Mouse (Mus musculus) kidney, adult 2 months (tissue): ENCODE results near the gene Serpinb12. TPM values are rescaled to one million over a fixed set of nuclear protein-coding genes. Genes with fewer than 3 reads are reported as not detected.
A peak's percentile ranks its signal among the peaks of the same experiment; 100 is the strongest.
"Not testable (repeated sequence)": the region's sequence is repeated elsewhere in the genome, so short reads cannot be mapped to it uniquely, and the experiment has no call there.

ENCODE experiments used
- DNase-seq: peaks from one replicate; pipeline ENCODE4 v3.0.0; 2021
- H3K27ac ChIP-seq: fragments of 200-500 bp; 2 replicates; pipeline ENCODE4 v1.5.1; 2012; ENCODE audit warnings: low read depth, low read length, control low read depth, inconsistent platforms; ENCODE audit not compliant: insufficient read depth
- H3K27me3 ChIP-seq: fragments of 200-500 bp; replicated peaks from 2 replicates; pipeline ENCODE4 v1.6.1; 2012; ENCODE audit warnings: mild to moderate bottlenecking, moderate library complexity, low read length, inconsistent platforms; ENCODE audit not compliant: control insufficient read depth, insufficient read depth
- H3K36me3 ChIP-seq: fragments of 200-500 bp; 2 replicates; pipeline ENCODE4 v1.6.1; 2012; ENCODE audit warnings: mild to moderate bottlenecking, moderate library complexity, low read length, inconsistent platforms; ENCODE audit not compliant: control insufficient read depth, insufficient read depth
- H3K4me1 ChIP-seq: fragments of 200-500 bp; 2 replicates; pipeline ENCODE4 v1.6.1; 2011; ENCODE audit warnings: low read length; ENCODE audit not compliant: control insufficient read depth, insufficient read depth
- H3K4me3 ChIP-seq: fragments of 200-500 bp; 2 replicates; pipeline ENCODE4 v1.5.1; 2011; ENCODE audit warnings: mild to moderate bottlenecking, low read depth, low read length, control low read depth; ENCODE audit not compliant: insufficient read depth
- CTCF ChIP-seq: fragments of 200-500 bp; conservative IDR thresholded peaks from 2 replicates; pipeline ENCODE4 v1.5.1; 2011; ENCODE audit warnings: low read depth, mild to moderate bottlenecking, control low read depth, low read length, moderate library complexity, mixed read lengths; ENCODE audit not compliant: insufficient read depth, insufficient read length
- POLR2A ChIP-seq: fragments of 200-500 bp; IDR thresholded peaks from one replicate; pipeline ENCODE4 v1.6.1; 2011; ENCODE audit warnings: low read depth, low read length, control low read depth
- WGBS: fragments of 180-500 bp; shearing (Covaris S2); methylation state at CpG from one replicate; pipeline ENCODE4 v1.1.7; 2018; 5-methylcytosine and 5-hydroxymethylcytosine counted together
- polyA plus RNA-seq: library from polyadenylated mRNA; depleted of rRNA; stranded (reverse); fragments of >200 nt; gene quantifications from 2 replicates; pipeline ENCODE4 v1.2.3, GENCODE M21; 2012; rRNA removed

Gene Serpinb12
- 0.06 TPM in 1 of 2 replicates, not detected in the other for polyA plus RNA-seq

DNA sequence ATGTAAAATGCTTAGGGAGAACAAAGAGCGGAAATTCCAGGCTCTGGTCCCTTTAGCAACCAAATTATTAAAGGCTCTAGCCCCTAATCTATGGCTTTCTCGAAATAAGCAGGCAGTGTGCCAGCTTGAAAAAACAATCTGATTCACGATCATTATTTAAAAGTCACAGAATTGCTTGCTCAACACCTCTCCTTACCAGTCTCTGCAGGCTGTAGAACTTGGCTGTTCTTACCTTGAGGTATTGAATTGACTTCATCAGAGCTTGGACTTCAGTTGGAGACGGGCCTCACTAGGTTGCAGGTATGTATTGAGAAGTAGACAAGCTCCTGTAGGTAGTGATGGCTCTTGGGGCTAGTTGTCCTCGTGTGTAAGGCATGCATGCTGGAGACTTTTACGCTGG, at the start of gene Serpinb12:
TSS of gene Serpinb12 (plus strand) at position 185 of the 400 bp plus-strand sequence.
- DNase-seq = no peak
- no peak within 1 kb of the TSS for H3K27ac ChIP-seq
- H3K36me3 ChIP-seq = no peaks in the 10 kb centered on the region
- H3K4me3 ChIP-seq = no peak within 1 kb of the TSS
- WGBS = 77% methylated on average over 6 of the region's 6 CpGs
- no peaks in the 10 kb centered on the region for H3K4me1 ChIP-seq
- no peaks in the 10 kb centered on the region; the same call in 1 of the 2 replicates for H3K27me3 ChIP-seq
- TF ChIP-seq POLR2A (no peak), CTCF (no peak)

- H3K27ac ChIP-seq, H3K27me3 ChIP-seq, H3K36me3 ChIP-seq, DNase-seq, H3K4me1 ChIP-seq, H3K4me3 ChIP-seq: not testable (repeated sequence)
These were observed 39.1 kb upstream of the Serpinb12 start for GRCm38 (mm10) chr1:106895142-106895541.

DNA sequence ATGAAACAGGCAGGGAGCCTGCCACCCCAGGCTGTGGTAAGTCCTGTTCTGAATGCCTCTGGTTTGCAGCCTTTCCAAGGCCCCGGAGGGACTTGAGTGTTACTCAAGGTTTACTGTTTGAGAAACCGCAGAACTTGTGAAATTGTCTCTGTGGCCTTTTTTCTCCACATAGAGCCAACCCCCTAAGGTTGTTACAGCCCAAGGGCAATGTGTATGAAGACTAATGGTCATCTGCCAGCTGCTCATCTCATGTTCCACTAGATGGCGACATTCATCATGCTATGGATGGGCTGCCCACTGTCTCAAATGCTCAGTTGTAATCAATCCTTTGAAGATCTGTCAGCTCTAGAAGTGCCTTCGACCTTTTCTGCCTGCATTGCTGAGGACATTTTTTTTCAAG, 32.8 kb upstream of the Serpinb12 start:
- H3K4me1 ChIP-seq = no peaks in the 10 kb centered on the region
- peak; percentile 19 for DNase-seq
- no peaks in the 10 kb centered on the region for H3K27me3 ChIP-seq
- no peaks in the 10 kb centered on the region for H3K36me3 ChIP-seq
- no peak overlapping the region for H3K4me3 ChIP-seq
- no peak overlapping the region for H3K27ac ChIP-seq
- no peak for TF ChIP-seq POLR2A
- peak; percentile 57 for TF ChIP-seq CTCF
- WGBS = 27% methylated on average over 4 of the region's 4 CpGs

DNA sequence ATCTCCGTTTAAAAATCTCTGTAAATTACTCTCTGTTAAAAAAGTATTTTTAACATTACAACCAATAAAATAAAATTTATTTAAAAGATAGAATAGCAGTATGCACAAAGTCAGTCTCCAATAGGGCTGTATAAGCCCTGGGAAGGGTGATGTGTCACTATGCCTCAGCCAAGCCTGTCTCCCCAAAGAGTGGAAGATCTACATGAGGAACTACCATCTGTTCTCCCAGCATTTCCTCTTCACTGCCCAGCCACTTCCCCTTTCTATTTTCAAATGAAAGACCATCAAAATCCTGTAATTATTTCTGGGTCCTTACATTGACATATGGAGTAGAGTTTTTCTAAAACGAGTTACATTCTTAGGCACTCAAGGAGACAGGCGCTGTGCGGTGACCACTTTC, 2.3 kb upstream of the Serpinb12 start:
- Histone ChIP-seq H3K4me3 (no peak overlapping the region), H3K27me3 (no peaks in the 10 kb centered on the region; the same call in 1 of the 2 replicates), H3K27ac (no peak overlapping the region), H3K36me3 (no peaks in the 10 kb centered on the region), H3K4me1 (no peaks in the 10 kb centered on the region)
- TF ChIP-seq CTCF = no peak
- no peak for TF ChIP-seq POLR2A
- WGBS = 79% methylated on average over 4 of the region's 4 CpGs
- DNase-seq = peak; percentile 2

- H3K4me1 ChIP-seq = no peaks in the 10 kb centered on the region
- TF ChIP-seq POLR2A (no peak), CTCF (no peak)
- H3K4me3 ChIP-seq = no peak overlapping the region
- H3K36me3 ChIP-seq = no peaks in the 10 kb centered on the region
- H3K27ac ChIP-seq = no peak overlapping the region
- DNase-seq = no peak
- no peaks in the 10 kb centered on the region; the same call in 1 of the 2 replicates for H3K27me3 ChIP-seq
These were observed 591 bp upstream of the Serpinb12 start for GRCm38 (mm10) chr1:106933658-106934057.

DNA sequence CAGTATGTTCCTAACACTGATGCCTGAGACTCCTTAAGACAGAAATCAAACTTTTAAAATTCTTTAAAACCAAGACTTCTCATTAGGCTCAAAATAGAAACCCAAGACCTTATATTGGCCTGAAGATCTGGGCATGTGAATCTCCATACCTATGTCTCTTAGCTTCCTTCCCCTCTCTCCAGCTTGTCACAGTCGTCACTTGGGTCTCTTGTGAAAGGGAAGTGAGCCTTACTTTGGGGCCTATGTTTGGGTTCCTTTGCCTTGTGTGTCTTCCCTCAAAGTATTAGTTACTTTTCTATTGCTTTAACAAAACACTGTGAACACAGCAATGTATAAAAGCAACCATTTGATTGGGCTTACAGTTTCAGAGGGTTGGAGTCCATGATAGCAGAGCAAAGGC, 13.0 kb downstream of the Serpinb12 start:
- Histone ChIP-seq H3K36me3 (no peaks in the 10 kb centered on the region), H3K4me1 (no peaks in the 10 kb centered on the region), H3K27me3 (no peaks in the 10 kb centered on the region), H3K4me3 (no peak overlapping the region), H3K27ac (no peak overlapping the region)
- no peak for TF ChIP-seq POLR2A
- no peak for TF ChIP-seq CTCF
- 78% methylated on average over 1 of the region's 1 CpGs for whole genome bisulfite sequencing
- no peak for DNase-seq

- H3K4me3 ChIP-seq = no peak overlapping the region
- no peak overlapping the region for H3K27ac ChIP-seq
- WGBS = 78% methylated on average over 3 of the region's 3 CpGs
- H3K4me1 ChIP-seq = no peaks in the 10 kb centered on the region
- TF ChIP-seq CTCF = no peak
- no peaks in the 10 kb centered on the region for H3K27me3 ChIP-seq
- DNase-seq = no peak
- no peaks in the 10 kb centered on the region for H3K36me3 ChIP-seq
These were observed 25.7 kb downstream of the Serpinb12 start for GRCm38 (mm10) chr1:106959981-106960380.

DNA sequence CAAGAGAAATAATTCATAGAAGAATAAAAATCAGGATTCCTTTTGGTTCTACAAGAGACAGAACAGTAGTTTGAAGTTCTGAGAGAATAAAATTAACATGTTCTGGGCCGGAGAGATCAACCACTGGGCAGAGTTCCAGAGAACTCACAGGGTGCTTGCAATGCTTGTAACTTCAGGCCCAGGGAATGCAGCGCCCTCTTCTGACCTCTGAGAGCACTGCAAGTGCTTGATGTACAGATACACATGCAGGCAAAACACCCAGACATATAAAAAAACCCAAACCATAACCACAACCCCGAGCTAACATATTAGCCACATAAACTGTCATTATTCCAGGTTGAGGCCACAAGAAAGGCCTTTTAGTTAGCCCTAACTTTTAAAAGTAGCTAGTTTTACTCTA, 26.8 kb downstream of the Serpinb12 start:
- DNase-seq = peak; percentile 6
- Histone ChIP-seq H3K36me3 (no peaks in the 10 kb centered on the region), H3K4me3 (no peak overlapping the region), H3K4me1 (no peaks in the 10 kb centered on the region), H3K27ac (no peak overlapping the region), H3K27me3 (no peaks in the 10 kb centered on the region)
- peak; percentile 36 for TF ChIP-seq CTCF
- TF ChIP-seq POLR2A = no peak
- 32% methylated on average over 3 of the region's 3 CpGs for whole genome bisulfite sequencing
